Mouse (Mus musculus) midbrain, embryonic 11.5 days (tissue): ENCODE results near the gene Socs1. TPM values are rescaled to one million over a fixed set of nuclear protein-coding genes. Genes with fewer than 3 reads are reported as not detected.

Source experiments
- ATAC-seq: fragments of 200-750 bp; cut with Nextera tagmentation; 2 replicates; pipeline ENCODE4 v1.8.0; 2017; ENCODE audit warnings: moderate TSS enrichment, moderate library complexity; ENCODE audit not compliant: low FRiP score
- DNase-seq: peaks from one replicate; pipeline ENCODE4 v3.0.0; 2015; ENCODE audit warnings: low spot score; ENCODE audit errors: missing footprints
- H3K27ac ChIP-seq: fragments of 300-500 bp; sonication (generic); 2 replicates; pipeline ENCODE4 v1.5.1; 2014; ENCODE audit warnings: low read depth, low read length
- H3K27me3 ChIP-seq: fragments of 300-500 bp; sonication (generic); 2 replicates; pipeline ENCODE4 v1.6.1; 2014; ENCODE audit warnings: mild to moderate bottlenecking, low read length, moderate library complexity, mixed read lengths; ENCODE audit not compliant: control insufficient read depth, insufficient read depth
- H3K36me3 ChIP-seq: fragments of 300-500 bp; sonication (generic); 2 replicates; pipeline ENCODE4 v1.6.1; 2014; ENCODE audit warnings: mild to moderate bottlenecking, low read length, moderate library complexity, mixed read lengths; ENCODE audit not compliant: control insufficient read depth, insufficient read depth
- H3K4me1 ChIP-seq: fragments of 300-500 bp; sonication (generic); 2 replicates; pipeline ENCODE4 v1.6.1; 2014; ENCODE audit warnings: low read length; ENCODE audit not compliant: control insufficient read depth, insufficient read depth
- H3K4me2 ChIP-seq: fragments of 300-500 bp; sonication (generic); 2 replicates; pipeline ENCODE4 v1.6.1; 2014; ENCODE audit warnings: mild to moderate bottlenecking, moderate library complexity
- H3K4me3 ChIP-seq: fragments of 300-500 bp; sonication (generic); 2 replicates; pipeline ENCODE4 v1.5.1; 2014; ENCODE audit warnings: low read depth, low read length
- H3K9ac ChIP-seq: fragments of 300-500 bp; sonication (generic); 2 replicates; pipeline ENCODE4 v1.6.1; 2014; ENCODE audit warnings: low read length
- H3K9me3 ChIP-seq: fragments of 300-500 bp; sonication (generic); 2 replicates; pipeline ENCODE4 v1.6.1; 2016; ENCODE audit warnings: low read length; ENCODE audit not compliant: control insufficient read depth
- WGBS: fragments of 180-500 bp; shearing (Covaris S2); extraction: QIAGEN DNeasy Blood & Tissue Kit; methylation state at CpG from one replicate; pipeline ENCODE4 v1.1.7; 2014; 5-methylcytosine and 5-hydroxymethylcytosine counted together
- polyA plus RNA-seq: library from polyadenylated mRNA; unstranded; fragments of >200 nt; fragmentation: Nextera tagmentation; extraction: Ambion mirVana; gene quantifications from 2 replicates; pipeline ENCODE4 v1.2.1, GENCODE M21; 2014

Gene Socs1
- polyA plus RNA-seq, 1 experiment from 2014 or later, result 2.5 TPM

GRCm38 (mm10) chr16:10783152-10783434 lies 2.2 kb downstream of the Socs1 start:
- H3K27me3 ChIP-seq, result peaks cover 15% of the 10 kb centered on the region
- H3K9ac ChIP-seq, result no peak overlapping the region
- H3K4me1 ChIP-seq, result peaks cover 10% of the 10 kb centered on the region
- no peaks in the 10 kb centered on the region for H3K36me3 ChIP-seq
- H3K4me2 ChIP-seq, result no peak overlapping the region
- DNase-seq, result no peak
- H3K27ac ChIP-seq, result no peak overlapping the region
- no peaks in the 10 kb centered on the region for H3K9me3 ChIP-seq
- WGBS, result 62% methylated on average over 1 of the region's 1 CpGs
- ATAC-seq, result no peak
- H3K4me3 ChIP-seq, result no peak overlapping the region

GRCm38 (mm10) chr16:10782377-10783151 lies 2.8 kb downstream of the Socs1 start:
- H3K4me2 ChIP-seq, result no peak overlapping the region

GRCm38 (mm10) chr16:10781862-10782371 lies 3.4 kb downstream of the Socs1 start:
- no peak for DNase-seq

More at GRCm38 (mm10) chr16:10782377-10783151, 2.8 kb downstream of the Socs1 start:
- Histone ChIP-seq H3K9ac (no peak overlapping the region), H3K4me3 (no peak overlapping the region), H3K9me3 (no peaks in the 10 kb centered on the region), H3K27me3 (peaks cover 15% of the 10 kb centered on the region), H3K4me1 (peaks cover 10% of the 10 kb centered on the region), H3K36me3 (no peaks in the 10 kb centered on the region), H3K27ac (no peak overlapping the region)
- ATAC-seq, result no peak
- no peak for DNase-seq
- 35% methylated on average over 6 of the region's 6 CpGs for WGBS

GRCm38 (mm10) chr16:10780631-10781120 lies 4.7 kb downstream of the Socs1 start:
- no peak for ATAC-seq
- Histone ChIP-seq H3K4me2 (no peak overlapping the region), H3K4me3 (no peak overlapping the region), H3K4me1 (peaks cover 10% of the 10 kb centered on the region), H3K9ac (no peak overlapping the region), H3K27ac (no peak overlapping the region), H3K9me3 (no peaks in the 10 kb centered on the region), H3K36me3 (no peaks in the 10 kb centered on the region), H3K27me3 (peaks cover 15% of the 10 kb centered on the region)
- WGBS, result 80% methylated on average over 5 of the region's 5 CpGs
- no peak for DNase-seq

More at GRCm38 (mm10) chr16:10781862-10782371, 3.4 kb downstream of the Socs1 start:
- Histone ChIP-seq H3K27ac (no peak overlapping the region), H3K4me1 (peaks cover 10% of the 10 kb centered on the region), H3K27me3 (peaks cover 15% of the 10 kb centered on the region), H3K9ac (no peak overlapping the region), H3K4me3 (no peak overlapping the region), H3K36me3 (no peaks in the 10 kb centered on the region), H3K9me3 (no peaks in the 10 kb centered on the region), H3K4me2 (no peak overlapping the region)
- 44% methylated on average over 9 of the region's 9 CpGs for WGBS
- no peak for ATAC-seq

- Histone ChIP-seq H3K4me1 (peaks cover 2% of the 10 kb centered on the region; the same call in 1 of the 2 replicates), H3K9ac (no peak overlapping the region), H3K4me2 (no peak overlapping the region), H3K36me3 (no peaks in the 10 kb centered on the region), H3K27me3 (no peaks in the 10 kb centered on the region), H3K27ac (no peak overlapping the region), H3K9me3 (no peaks in the 10 kb centered on the region), H3K4me3 (no peak overlapping the region)
- WGBS, result 68% methylated on average over 5 of the region's 5 CpGs
- DNase-seq (no peak), ATAC-seq (no peak)
These were observed 7.7 kb downstream of the Socs1 start for GRCm38 (mm10) chr16:10777579-10778160.

GRCm38 (mm10) chr16:10776322-10776721 lies 9.0 kb downstream of the Socs1 start:
- no peaks in the 10 kb centered on the region for H3K36me3 ChIP-seq
- H3K9me3 ChIP-seq, result no peaks in the 10 kb centered on the region
- WGBS, result 71% methylated on average over 7 of the region's 7 CpGs
- no peaks in the 10 kb centered on the region for H3K4me1 ChIP-seq
- ATAC-seq, result no peak
- H3K27ac ChIP-seq, result no peak overlapping the region
- H3K4me2 ChIP-seq, result no peak overlapping the region
- no peaks in the 10 kb centered on the region for H3K27me3 ChIP-seq
- peak; percentile 35 for DNase-seq
- no peak overlapping the region for H3K9ac ChIP-seq
- H3K4me3 ChIP-seq, result no peak overlapping the region

GRCm38 (mm10) chr16:10774726-10775125 lies 10.6 kb downstream of the Socs1 start:
- H3K4me1 ChIP-seq, result no peaks in the 10 kb centered on the region
- no peak overlapping the region for H3K4me2 ChIP-seq
- no peaks in the 10 kb centered on the region for H3K27me3 ChIP-seq
- ATAC-seq (no peak), DNase-seq (peak; percentile 47)
- H3K27ac ChIP-seq, result no peak overlapping the region
- no peaks in the 10 kb centered on the region for H3K9me3 ChIP-seq
- WGBS, result 68% methylated on average over 4 of the region's 4 CpGs
- H3K36me3 ChIP-seq, result no peaks in the 10 kb centered on the region
- H3K4me3 ChIP-seq, result no peak overlapping the region
- H3K9ac ChIP-seq, result no peak overlapping the region

- Histone ChIP-seq H3K27me3 (no peaks in the 10 kb centered on the region), H3K4me1 (no peaks in the 10 kb centered on the region), H3K9ac (no peak overlapping the region), H3K27ac (no peak overlapping the region), H3K4me2 (no peak overlapping the region), H3K36me3 (no peaks in the 10 kb centered on the region), H3K4me3 (no peak overlapping the region), H3K9me3 (no peaks in the 10 kb centered on the region)
- ATAC-seq, result no peak
- DNase-seq, result peak; percentile 66
- WGBS, result 89% methylated on average over 8 of the region's 8 CpGs
These were observed 11.8 kb downstream of the Socs1 start for GRCm38 (mm10) chr16:10773543-10773942.

- Histone ChIP-seq H3K36me3 (no peaks in the 10 kb centered on the region), H3K27me3 (no peaks in the 10 kb centered on the region), H3K9me3 (no peaks in the 10 kb centered on the region), H3K27ac (no peak overlapping the region), H3K4me3 (no peak overlapping the region), H3K4me1 (no peaks in the 10 kb centered on the region), H3K9ac (no peak overlapping the region), H3K4me2 (no peak overlapping the region)
- DNase-seq (no peak), ATAC-seq (no peak)
- 69% methylated on average over 19 of the region's 19 CpGs for WGBS
These were observed 13.4 kb downstream of the Socs1 start for GRCm38 (mm10) chr16:10771769-10772510.
